12 mouse cellular contexts compared by ENCODE assay signal in genomic region chr7:4972321-4973047, GRCm38 (mm10). TPM values are rescaled to one million over a fixed set of nuclear protein-coding genes. Genes with fewer than 3 reads are reported as not detected.
DNase-seq lines count a peak whose midpoint lies in the region; ATAC-seq lines count a peak whose summit lies in the region.
"Had no signal": no experiment of that assay in that cellular context is flagged by ENCODE, and none has a peak within 500 bp of the region (broad histone marks: within the 10 kb centered on the region; RNA-seq: fewer than 3 reads in every experiment).

No protein-coding gene starts in this region.

- H3K36me3 ChIP-seq in kidney, embryonic 14.5 days (ENCODE audit: control insufficient read depth, insufficient read depth, low read length) = no peaks in the 10 kb centered on the region
- H3K36me3 ChIP-seq in heart, embryonic 10.5 days = no peaks in the 10 kb centered on the region
- H3K36me3 ChIP-seq: embryonic facial prominence, embryonic 13.5 days had no signal

- DNase-seq in kidney, postnatal 36 days = peak; percentile 13 to 27
- peak; percentile 81 for DNase-seq in adrenal gland, postnatal 10 days
- no peak for DNase-seq in heart, embryonic 10.5 days (ENCODE audit: low spot score)
- DNase-seq in lung, postnatal 36 days = peak; percentile 74
- DNase-seq in retina, postnatal 1 day = no peak
- no peak for DNase-seq in right cerebral cortex, postnatal 14 days
- DNase-seq in frontal cortex, postnatal 10 days (ENCODE audit: low spot score in 2 of 2) = no peak
- DNase-seq: right cerebral cortex, postnatal 4 days had no signal

- peaks cover 3% of the 10 kb centered on the region; the same call in 1 of the 2 replicates for H3K9me3 ChIP-seq in kidney, embryonic 14.5 days (ENCODE audit: control insufficient read depth, low read length)
- no peaks in the 10 kb centered on the region for H3K9me3 ChIP-seq in heart, embryonic 10.5 days

- WGBS in kidney, embryonic 14.5 days = 66% methylated on average over 18 of the region's 18 CpGs
- 57% methylated on average over 18 of the region's 18 CpGs for WGBS in heart, embryonic 10.5 days

- ATAC-seq in kidney, embryonic 14.5 days (ENCODE audit: low FRiP score, low TSS enrichment) = no peak

- H3K27ac ChIP-seq in kidney, embryonic 14.5 days (ENCODE audit: low read depth, low read length) = no peak overlapping the region
- peak overlapping the region; percentile 67; the same call in 1 of the 2 replicates for H3K27ac ChIP-seq in heart, embryonic 10.5 days
- H3K27ac ChIP-seq: embryonic facial prominence, embryonic 13.5 days; macrophage had no signal

- no peaks in the 10 kb centered on the region for H3K4me1 ChIP-seq in kidney, embryonic 14.5 days (ENCODE audit: control insufficient read depth, insufficient read depth, low read length)
- H3K4me1 ChIP-seq in heart, embryonic 10.5 days = peaks cover 14% of the 10 kb centered on the region
- H3K4me1 ChIP-seq: embryonic facial prominence, embryonic 13.5 days had no signal

- H3K27me3 ChIP-seq in kidney, embryonic 14.5 days (ENCODE audit: control insufficient read depth, insufficient read depth, low read length) = no peaks in the 10 kb centered on the region
- peaks cover 4% of the 10 kb centered on the region; the same call in 1 of the 2 replicates for H3K27me3 ChIP-seq in heart, embryonic 10.5 days (ENCODE audit: insufficient read depth, poor library complexity, severe bottlenecking)
- H3K27me3 ChIP-seq: embryonic facial prominence, embryonic 13.5 days had no signal

- no peak overlapping the region for H3K4me2 ChIP-seq in kidney, embryonic 14.5 days (replicated peaks; ENCODE audit: low read depth, low read length)
- H3K4me2 ChIP-seq: embryonic facial prominence, embryonic 13.5 days had no signal

- H3K9ac ChIP-seq in kidney, embryonic 14.5 days (ENCODE audit: low read depth, low read length) = no peak overlapping the region
- H3K9ac ChIP-seq: embryonic facial prominence, embryonic 13.5 days had no signal

- H3K4me3 ChIP-seq in kidney, embryonic 14.5 days (ENCODE audit: low read length) = no peak overlapping the region
- 0 out of 2 replicates have a peak overlapping the region, but pooled peaks have one; percentile 15 for H3K4me3 ChIP-seq in heart, embryonic 10.5 days
- H3K4me3 ChIP-seq: embryonic facial prominence, embryonic 13.5 days had no signal

RNA-seq across cellular contexts. Expression of gene Sbk3, which starts 1.5 kb away (rescaled TPM):
- 0.06 TPM in 1 of 2 replicates, not detected in the other for polyA plus RNA-seq in kidney, embryonic 14.5 days (2014; fragmentation: Nextera tagmentation; extraction: Ambion mirVana)
- under 1 TPM; 0.24 to 0.30 TPM for total RNA-seq in adrenal gland, postnatal 10 days (2021)
- polyA plus RNA-seq in heart, embryonic 10.5 days (2016; fragmentation: Nextera tagmentation; extraction: Ambion mirVana) = 0.39 and 0.43 TPM in 2 replicates
- polyA plus RNA-seq: embryonic facial prominence, embryonic 13.5 days; intestine, embryonic 14.5 days; macrophage had no signal

RNA-seq across cellular contexts. Expression of gene Sbk2, which starts 8.3 kb away (rescaled TPM):
- polyA plus RNA-seq in kidney, embryonic 14.5 days (2014; fragmentation: Nextera tagmentation; extraction: Ambion mirVana) = 0.43 TPM in 1 of 2 replicates, not detected in the other
- total RNA-seq in adrenal gland, postnatal 10 days (2021) = 1 to 10 TPM; 1.6 to 3.1 TPM
- 1.8 and 2.3 TPM in 2 replicates for polyA plus RNA-seq in heart, embryonic 10.5 days (2016; fragmentation: Nextera tagmentation; extraction: Ambion mirVana)
- polyA plus RNA-seq: embryonic facial prominence, embryonic 13.5 days had no signal

RNA-seq across cellular contexts. Expression of gene Zfp579, which starts 23.5 kb away (rescaled TPM):
- polyA plus RNA-seq in kidney, embryonic 14.5 days (2014; fragmentation: Nextera tagmentation; extraction: Ambion mirVana) = 36.6 and 41.6 TPM in 2 replicates
- total RNA-seq in adrenal gland, postnatal 10 days (2021) = 10 to 100 TPM; 16.0 to 19.9 TPM
- polyA plus RNA-seq in heart, embryonic 10.5 days (2016; fragmentation: Nextera tagmentation; extraction: Ambion mirVana) = 21.6 and 29.2 TPM in 2 replicates

RNA-seq across cellular contexts. Expression of gene Zfp524, which starts 41.7 kb away (rescaled TPM):
- 11.7 and 12.3 TPM in 2 replicates for polyA plus RNA-seq in kidney, embryonic 14.5 days (2014; fragmentation: Nextera tagmentation; extraction: Ambion mirVana)
- 10 to 100 TPM; 12.6 to 13.2 TPM for total RNA-seq in adrenal gland, postnatal 10 days (2021)
- polyA plus RNA-seq in heart, embryonic 10.5 days (2016; fragmentation: Nextera tagmentation; extraction: Ambion mirVana) = 10.0 and 11.4 TPM in 2 replicates

RNA-seq across cellular contexts. Expression of gene Fiz1, which starts 42.0 kb away (rescaled TPM):
- 46.5 and 48.6 TPM in 2 replicates for polyA plus RNA-seq in kidney, embryonic 14.5 days (2014; fragmentation: Nextera tagmentation; extraction: Ambion mirVana)
- 10 to 100 TPM; 24.4 to 27.7 TPM for total RNA-seq in adrenal gland, postnatal 10 days (2021)
- polyA plus RNA-seq in heart, embryonic 10.5 days (2016; fragmentation: Nextera tagmentation; extraction: Ambion mirVana) = 36.1 and 43.5 TPM in 2 replicates

Comparison
In these comparisons a context has a peak if more than half of its experiments do, and no peak if none do; other contexts are left out.
1. DNase-seq: peak in kidney, postnatal 36 days (2 of 2), adrenal gland, postnatal 10 days (single experiment) and lung, postnatal 36 days (single experiment); none in heart, embryonic 10.5 days (single experiment), retina, postnatal 1 day (single experiment), right cerebral cortex, postnatal 14 days (single experiment) and frontal cortex, postnatal 10 days (0 of 2).